Mouse (Mus musculus) thymus, postnatal 25 days (tissue): ENCODE data around the gene Afg1l.

Experiments
- DNase-seq: peaks from one replicate; pipeline ENCODE4 v3.0.0; 2022

The Afg1l gene

DNA sequence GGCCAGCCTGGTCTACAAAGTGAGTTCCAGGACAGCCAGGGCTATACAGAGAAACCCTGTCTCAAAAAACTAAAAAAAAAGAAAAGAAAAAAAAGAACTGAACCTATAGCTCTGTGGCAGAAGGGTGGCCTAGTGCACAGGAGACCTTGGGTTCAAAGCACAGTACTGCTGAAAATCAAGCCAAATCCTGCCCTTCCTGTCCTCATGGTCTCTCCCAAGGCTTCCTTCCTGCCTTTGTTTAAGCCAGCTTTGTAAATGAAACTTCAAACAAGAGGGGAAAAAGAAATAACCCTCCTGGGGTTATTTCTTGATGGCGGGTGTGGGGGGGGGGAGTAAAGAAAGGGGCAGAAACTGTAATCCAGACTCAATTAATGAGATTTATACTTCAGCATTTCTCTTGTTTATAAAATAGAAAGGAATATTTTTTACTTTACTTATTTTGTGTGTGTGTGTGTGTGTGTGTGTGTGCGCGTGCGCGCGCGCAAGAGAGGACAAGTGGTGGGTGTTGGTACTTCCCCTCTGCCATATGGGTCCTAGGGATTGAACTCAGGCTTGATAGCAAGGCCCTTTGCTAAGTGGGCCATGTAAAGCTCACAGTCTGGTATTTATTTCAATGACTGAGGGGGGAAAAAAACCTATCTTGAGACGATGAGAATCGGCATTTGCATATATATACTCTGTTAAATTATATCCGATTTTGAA is 1.4 kb downstream of the Afg1l start:
- no peak for DNase-seq

DNA sequence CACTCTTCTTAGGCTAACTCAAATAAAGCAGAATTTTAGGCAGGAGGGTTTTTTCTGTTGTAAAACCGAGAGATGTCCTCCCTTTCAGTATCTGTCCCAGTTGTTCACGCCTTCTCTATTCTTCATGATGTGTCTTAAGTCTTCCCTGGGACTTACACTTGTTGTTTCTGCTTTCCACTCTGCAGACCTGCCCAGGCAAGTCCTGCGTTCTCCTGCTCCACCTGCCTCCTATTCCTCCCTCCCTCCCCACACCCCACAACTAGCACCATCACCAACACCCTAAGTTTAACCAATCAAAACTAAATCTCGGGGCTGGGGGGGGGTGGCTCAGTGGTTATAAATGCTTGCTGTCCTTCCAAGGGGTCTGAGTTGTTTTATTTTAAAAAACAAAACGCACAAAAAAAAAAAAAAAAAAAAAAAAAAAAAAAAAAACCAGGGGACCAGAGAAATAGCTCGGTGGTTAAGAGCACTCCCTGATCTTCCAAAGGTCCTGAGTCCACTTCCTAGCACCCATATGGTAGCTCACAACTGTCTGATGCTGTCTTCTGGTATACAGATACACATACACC is 3.3 kb downstream of the Afg1l start:
- no peak for DNase-seq

DNA sequence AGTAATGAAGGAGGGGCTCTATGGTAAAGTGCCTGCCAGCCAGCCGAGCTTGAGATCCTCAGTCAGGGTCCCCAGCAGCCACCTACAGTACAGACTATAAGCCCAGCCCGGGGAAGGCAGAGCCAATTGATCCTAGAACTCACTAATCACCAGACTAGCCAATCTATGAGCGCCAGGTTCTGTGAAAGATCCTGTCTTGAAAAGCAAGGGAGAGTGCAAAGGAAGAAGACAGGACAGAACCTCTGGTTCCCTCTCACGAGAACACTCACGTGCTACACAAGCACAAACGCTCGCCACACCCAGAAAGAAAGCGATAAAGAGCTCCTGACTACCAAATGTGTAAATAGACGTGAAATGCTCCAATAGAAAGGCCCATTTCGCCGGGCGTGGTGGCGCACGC is 13.6 kb downstream of the Afg1l start:
- no peak for DNase-seq

DNA sequence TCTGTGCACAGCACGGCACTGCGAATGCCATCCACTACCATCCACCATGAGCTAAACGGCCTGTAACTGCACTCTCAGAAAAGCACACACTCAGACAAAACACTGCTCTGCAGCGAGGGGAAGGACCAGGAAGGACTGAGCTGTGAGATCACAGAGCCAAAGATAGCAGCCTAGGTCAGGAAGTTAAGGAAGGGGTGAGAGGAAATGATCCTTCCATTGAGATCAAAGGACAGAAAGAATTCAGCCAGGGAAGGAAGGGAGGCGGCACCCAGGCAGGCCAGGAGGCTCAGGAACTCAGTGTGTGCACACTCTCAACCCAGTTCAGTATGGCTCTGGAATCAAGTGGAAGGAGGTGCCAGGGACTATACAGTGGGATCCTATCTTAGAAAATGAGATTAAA is 14.1 kb downstream of the Afg1l start:
- no peak for DNase-seq

DNA sequence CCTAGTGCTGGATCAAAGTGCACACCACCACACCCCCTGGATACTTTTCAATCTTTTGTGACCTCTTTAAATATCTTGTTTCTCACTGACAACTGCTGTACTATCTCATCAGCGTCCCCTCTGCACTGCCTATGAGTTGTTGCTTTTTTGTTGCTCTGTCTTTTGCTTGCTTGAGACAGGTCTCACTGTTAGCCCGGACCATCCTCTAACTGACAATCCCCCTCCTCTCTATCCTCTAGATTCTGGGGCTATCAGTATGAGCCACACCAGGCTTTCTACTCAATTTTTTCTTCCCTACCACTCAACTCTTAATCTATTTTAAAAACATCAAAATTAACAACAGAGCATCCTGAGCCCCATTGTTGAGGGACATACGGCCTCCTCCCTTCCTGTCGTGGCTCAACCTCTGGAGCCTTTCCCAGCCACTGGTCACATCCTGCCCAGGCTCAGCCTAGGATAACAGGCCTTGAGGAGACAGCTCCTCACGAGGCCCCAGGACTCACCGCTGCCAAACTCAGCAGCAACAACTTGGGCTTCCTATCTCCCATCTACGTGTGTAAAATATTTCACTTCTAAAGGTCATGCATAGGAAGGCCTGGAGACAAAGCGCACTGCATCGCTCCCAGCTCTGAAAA is 20.7 kb downstream of the Afg1l start:
- DNase-seq = no peak

DNA sequence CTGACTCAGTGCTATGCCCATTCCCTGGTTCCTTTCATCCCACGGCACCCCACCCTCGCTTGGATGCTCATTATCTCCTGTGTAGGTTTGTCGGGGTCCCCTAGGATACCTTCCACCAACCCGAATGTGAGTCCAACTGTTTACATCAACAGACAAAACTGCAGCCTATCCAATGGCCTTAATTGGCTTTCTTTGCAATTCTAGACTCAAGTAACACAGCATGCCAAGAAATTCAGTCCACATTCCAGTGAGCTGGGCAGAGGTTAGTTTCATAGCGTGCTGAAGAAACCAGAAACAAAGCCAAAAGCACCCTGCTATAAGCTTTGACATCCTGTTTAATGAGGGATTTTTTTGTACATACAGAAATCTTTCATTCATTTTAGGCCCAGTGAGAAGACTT is 22.4 kb downstream of the Afg1l start:
- no peak for DNase-seq

DNA sequence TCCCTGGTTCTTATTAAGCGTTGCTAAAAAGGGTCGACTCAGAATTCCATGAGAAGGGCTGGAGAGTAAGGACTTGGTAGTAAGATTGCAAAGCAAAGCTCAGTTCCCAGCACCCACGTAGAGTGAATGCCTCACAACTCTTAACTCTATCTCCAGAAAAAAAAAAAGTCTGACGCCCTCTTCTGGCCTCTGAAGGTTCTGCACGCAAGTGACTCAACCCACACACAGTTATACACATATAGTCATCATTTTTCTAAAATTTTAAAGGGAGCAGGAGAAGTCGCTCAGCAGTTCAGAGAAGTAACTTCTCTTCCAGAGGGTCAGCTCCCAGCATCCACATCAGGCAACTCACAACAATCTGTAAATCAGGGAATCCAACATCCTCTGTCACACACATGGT is 23.7 kb downstream of the Afg1l start:
- DNase-seq = no peak

DNA sequence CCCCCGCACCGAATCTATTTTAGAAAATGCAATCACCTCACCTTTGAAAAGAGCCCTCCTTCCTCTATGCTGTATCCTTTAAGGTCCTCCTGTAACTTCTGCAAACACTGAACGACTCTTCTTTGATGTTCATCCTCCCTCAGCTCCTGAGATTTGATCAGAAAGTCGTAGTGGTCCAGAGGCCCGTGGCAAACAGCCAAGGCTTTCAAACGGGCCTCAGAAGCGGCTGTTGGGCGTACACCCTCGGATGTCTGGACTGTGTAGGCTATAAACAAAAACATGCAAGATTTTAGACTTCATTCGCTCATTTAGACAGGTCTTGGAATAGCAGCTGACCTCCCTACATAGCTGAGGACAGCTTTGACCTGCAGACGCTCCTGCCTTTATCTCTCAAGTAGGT is 24.1 kb downstream of the Afg1l start:
- no peak for DNase-seq

DNA sequence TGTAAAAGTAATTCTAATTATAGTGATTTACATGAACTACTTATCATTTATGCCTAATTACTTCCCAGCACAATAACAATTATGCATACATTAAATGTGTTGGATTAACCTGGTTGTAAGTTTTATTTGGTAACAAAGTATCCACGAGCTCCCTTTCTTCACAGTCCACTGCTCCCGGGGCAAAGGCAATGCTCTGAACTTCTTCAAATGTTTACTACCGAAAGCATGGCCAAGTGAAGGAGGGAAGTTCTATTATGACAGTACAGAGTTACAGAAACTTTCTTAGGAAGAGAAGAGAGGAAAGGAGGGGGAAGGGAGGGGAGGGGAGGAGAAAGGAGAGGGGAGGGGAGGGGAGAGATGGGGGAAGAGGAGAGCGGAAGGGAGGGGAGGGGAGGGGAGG is 28.7 kb downstream of the Afg1l start:
- no peak for DNase-seq

DNA sequence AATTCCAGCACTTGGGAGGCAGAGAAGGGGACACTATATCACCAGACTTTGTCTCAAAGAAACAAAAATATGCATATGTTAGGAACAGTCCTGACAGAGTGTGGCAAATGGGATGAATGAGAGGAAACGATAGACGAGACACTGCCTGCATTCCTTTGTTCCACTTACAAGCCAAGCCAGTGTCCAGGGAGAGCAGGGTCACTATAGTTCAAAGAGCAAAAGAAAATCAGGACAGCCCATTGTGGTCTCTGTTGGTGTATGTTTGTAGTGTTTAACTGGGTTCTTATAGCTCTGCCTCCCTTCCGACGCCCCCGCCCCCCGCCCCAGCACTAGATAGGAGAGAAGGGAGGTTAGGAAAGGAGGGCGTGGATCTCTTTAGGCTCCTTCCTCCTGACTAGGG is 30.0 kb downstream of the Afg1l start:
- DNase-seq = no peak

DNA sequence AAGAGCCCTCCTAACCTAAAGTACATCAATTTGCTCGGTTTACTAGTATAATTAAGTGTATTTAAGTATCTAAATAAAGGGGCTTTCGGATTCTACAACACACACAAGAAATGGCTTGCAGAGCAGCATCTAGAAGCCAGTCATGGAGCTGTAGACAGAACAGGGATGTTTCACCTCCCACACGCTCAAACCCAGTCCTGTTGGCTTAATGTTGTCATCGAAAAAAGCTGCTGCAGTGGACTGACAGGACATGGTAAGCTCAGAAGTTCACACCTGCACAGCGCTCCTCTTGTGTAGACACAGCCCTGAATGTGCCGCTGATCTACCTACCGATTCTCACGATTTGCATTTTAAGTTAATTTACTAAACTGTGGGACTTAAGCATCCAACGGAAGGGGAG is 32.2 kb downstream of the Afg1l start:
- no peak for DNase-seq

DNA sequence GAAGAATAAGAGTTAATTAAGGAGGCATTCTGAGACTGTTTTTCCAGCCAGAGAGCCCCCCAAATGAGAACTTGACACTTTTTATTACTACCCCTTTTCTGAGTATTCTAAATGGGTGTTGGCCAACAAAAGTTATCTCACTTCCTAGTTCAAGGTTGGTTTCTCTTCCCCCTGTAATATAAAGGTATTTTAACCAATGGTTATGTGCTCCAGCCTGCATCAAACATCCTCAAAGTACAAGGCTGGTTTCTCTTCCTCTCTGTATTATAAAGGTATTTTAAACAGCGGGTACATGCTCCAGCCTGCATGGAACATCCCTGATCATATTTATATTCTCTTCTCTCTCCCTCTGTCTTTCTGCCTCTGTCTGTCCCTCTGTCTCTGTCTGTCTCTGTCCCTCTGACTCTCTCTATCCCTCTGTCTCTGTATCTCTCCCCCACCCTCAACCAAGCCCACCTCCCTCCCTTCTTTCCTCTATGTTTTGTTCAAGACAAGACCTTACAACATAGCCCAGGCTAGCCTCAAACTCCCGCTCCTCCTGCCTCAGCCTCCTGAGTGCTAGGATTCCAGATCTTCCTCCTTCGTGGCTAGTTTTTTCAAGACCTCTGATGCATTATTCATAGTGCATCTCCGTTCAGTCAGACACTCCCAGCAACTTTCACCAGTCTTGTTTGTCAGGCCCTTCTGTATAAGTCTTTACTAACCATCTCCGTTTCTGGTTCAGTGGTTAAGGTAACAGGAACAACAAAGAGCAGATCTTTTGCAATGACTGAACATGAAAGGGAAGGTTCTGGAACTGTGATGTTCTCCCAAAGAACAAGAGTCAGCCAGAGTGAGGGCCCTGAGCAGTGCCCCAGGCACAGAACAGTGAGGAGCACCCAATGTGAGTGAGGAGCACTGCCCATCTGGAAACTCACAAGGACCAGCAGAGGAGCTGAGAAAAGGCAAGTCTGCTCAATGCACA is 41.2 kb downstream of the Afg1l start:
- DNase-seq = no peak

DNA sequence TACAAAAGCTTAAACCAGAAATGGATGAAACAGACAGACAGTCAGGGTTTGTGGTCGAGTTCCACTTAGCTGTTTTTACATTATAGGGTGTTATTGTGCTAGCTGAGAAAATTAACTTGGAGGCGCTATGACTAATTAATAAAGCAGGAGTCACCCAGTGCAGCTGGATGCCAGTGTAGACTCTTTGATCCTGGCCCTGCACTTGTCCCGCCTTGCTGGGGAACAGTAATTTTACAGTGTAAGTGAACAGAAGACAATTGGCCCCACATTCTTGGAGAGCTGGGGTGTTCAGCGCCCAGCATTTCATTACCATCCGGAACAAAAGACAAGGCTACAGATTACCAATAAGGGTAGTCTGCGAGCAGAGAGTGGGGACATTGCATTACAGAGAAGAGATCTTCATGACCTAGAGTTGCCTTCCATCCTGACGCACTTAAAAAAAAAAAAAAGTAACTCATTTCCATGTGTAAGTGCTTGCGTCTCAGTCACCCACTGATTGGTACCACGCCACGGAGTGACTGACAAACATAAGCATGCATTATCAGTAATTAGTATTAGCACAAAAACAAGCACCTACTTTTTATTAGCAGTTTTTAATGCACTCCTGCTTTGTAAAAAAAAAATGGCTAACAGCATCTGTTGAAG is 60.7 kb downstream of the Afg1l start:
- DNase-seq = no peak

DNA sequence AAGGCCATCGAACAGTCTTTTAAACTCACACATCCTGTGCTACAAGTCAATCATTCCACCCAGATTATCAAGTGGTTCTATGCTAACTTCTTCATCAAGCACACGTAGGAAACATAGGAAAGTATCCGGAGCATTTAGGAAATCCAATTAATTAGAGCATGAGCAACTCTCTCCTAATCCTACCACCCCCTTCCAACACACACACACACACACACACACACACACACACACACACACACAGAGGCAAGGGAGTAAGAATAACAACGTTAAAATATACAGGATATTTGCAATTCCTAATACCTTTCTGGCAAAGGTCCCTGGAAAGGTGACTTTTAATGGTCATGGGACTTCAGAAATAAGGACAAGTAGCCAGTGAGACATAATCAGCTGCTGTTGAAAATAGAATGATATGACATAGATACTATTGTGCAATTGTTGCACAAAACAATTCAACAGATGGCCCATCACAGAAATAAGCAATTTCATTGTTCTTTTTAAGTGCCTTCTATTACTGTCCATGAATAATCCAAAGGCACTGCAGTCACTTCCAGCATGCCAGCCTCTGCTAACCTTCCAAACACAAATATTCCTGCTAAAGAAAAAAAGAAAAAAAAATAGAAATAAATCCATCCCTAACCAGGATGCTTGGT is 62.4 kb downstream of the Afg1l start:
- DNase-seq = no peak

DNA sequence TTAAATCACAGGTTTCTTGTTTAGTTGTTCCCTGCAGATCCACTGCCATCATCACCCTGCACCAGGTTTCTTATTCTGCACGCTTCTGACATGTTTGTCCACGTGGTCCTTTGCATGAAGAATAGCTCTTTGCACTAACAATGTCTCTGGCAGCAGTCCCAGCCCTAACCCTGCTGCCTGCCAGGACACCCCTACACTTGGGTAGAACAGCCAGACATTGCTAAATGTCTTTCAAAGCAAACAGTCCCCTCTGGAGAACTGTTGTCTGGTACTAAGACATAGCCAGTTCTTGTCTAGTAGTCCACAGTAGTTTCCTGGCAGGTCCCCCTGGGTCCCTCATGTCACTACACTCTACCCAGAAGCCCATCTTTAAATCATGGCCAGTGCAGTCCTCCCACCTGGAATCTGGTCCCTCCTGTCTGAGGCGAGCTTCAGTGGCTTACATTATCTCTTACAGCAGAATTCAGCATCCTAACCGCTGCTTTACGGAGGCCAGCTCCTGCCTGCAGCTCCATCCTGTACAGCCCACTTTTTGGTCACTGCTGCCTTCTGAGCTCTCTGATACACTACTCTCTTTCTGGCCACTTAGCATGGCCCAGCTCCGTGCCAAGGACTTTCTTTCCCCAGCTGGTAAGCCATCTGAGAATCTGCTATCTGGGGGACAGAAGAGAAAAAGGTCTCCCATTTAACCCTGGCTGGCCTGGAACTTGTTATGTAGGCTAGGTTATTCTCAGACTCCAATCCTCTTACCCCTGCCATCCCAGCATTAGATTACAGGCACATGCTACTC is 67.4 kb downstream of the Afg1l start:
- DNase-seq = no peak

DNA sequence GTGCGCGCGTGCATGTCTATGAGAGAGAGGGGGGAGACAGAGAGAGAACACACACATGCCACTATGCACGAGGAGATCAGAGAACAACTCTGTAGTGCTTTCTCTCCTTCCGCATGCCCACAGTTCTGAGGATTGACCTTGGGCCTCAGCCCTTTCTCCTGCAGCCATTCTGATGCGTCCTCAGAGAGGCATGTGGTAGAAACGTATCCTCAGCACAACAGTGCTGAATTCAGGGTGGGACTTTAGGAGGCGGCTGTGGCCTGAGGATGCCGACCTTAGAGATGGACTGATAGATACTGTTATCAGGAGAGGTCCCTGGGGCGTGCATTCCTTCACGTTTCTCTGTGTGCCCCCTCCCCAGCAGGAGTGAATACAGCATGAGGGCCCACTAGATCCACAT is 87.9 kb downstream of the Afg1l start:
- no peak for DNase-seq

DNA sequence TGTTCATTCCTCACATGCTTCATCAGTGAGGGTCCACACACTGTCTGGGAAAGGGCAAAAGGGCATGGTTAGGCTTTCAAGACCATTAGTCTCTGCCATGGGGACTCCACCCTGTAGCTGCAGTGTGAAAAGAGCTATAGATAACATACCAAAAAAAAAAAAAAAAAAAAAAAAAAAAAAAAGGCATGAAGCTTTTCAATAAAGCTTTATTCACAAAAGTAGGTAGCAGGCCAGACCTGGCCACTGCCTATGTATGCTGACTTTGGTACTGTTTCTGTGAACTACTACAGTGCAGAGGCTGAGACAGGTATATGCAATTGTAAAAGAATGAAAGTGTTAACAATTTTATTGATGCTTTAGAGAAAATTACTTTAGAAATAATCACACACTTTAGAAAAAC is 90.2 kb downstream of the Afg1l start:
- no peak for DNase-seq

DNA sequence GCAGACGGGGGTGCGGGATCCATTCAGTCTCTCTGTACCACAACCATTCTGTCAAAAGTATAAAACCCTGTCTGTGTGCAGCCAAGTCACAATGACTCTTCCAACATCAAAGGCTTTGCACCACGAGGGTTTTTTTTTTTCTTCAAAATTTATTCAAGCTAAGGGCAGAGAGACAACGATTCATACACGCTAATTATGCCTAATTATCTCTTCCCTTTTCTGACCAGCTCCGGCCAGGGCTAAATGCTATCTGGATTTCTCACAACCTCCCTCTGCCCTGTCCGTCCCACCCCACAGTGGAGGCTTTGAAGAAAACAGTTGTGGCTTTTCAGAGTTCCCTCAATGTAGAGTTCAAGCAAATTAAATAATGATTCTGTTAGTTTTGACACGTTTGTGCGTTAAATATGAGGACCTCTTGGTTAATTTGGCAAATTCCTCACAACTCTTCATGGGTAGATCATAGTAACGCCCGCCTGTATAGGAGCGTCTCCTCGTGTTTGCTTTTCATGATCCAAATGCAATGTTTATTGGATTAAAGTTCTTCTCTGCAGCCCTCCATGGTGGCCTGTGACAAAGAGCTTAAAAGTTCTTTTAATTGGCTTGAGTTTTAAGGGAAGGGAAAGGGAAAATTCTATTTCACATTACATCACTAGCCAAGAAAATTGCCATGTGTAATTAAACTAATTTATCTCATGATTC is 93.3 kb downstream of the Afg1l start:
- DNase-seq = no peak

DNA sequence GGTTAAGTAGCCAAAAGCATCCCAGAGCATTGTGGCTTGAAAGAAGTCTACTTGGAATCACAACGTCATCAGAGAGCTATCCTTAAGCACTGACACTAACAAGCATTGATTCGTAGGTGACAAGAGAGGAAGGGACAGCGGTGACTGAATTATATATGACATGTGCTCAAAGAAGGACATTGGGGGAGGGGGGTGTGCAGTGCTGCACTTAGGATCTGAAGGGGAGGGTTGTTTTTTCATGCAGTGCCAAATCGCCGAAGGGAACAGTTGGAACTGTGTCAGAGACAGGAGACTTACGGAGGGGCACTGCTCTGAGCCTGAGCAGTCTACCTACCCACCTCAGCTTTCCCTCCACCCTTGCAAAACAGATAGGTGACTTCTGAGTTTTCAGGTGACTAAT is 94.7 kb downstream of the Afg1l start:
- DNase-seq = no peak

DNA sequence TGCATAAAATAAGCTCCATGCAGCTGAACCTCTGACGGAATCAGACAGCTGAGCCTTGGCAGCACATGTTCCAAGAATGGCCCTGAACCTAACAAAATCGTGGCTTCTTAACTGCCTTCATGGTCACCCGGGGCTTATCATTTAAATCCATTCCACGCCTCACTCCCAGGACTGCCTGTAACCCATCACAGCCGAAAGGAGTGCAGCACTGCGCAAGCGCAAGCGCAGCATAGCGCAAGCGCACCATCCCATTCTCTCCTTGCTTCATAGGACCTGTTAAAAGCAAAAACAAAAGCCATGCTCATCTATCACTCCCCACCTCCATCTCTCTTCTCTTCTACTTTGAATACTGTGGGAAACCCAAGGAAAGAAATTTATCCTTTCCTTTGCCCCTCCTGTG is 114.1 kb downstream of the Afg1l start:
- no peak for DNase-seq

DNA sequence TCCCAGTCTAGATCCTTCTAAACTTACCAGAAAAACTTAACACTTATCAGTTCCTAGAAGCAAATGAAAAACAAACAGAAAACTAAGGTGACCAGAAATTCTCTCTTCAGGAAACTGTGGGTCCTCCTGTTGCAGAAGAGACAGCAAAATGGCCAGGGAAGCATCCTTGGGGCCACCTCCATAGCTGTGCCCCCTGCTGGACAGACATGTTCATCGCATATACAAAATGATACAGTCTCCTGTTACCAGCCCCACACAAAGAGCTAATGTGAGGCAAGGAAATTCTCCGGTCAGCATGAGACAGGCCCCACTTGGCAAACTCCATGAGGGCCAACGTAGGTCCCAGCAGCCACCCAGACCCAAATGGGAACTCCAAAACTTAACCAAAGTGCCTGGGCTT is 122.4 kb downstream of the Afg1l start:
- peak; percentile 21 for DNase-seq
